Comparison of ENCODE assay signal across 29 mouse cellular contexts in genomic region chrX:108862632-108863031, GRCm38 (mm10). TPM values are rescaled to one million over a fixed set of nuclear protein-coding genes. Genes with fewer than 3 reads are reported as not detected.
DNase-seq lines count a peak whose midpoint lies in the region; ATAC-seq and TF ChIP-seq lines count a peak whose summit lies in the region.
"Had no signal": no experiment of that assay in that cellular context is flagged by ENCODE, and none has a peak within 500 bp of the region (broad histone marks: within the 10 kb centered on the region; RNA-seq: fewer than 3 reads in every experiment).

No protein-coding gene starts in this region.

- H3K4me3 ChIP-seq in hindbrain, postnatal 0 days (ENCODE audit: low read length), result no peak overlapping the region
- H3K4me3 ChIP-seq in hindbrain, embryonic 13.5 days, result no peak overlapping the region
- H3K4me3 ChIP-seq in midbrain, embryonic 14.5 days (replicated peaks; ENCODE audit: low read depth, low read length), result no peak overlapping the region
- H3K4me3 ChIP-seq in midbrain, embryonic 11.5 days (ENCODE audit: low read depth, low read length), result no peak overlapping the region
- H3K4me3 ChIP-seq: kidney, embryonic 15.5 days; limb, embryonic 12.5 days; lung, embryonic 15.5 days; midbrain, embryonic 10.5 days; stomach, embryonic 15.5 days had no signal

- H3K9me3 ChIP-seq in hindbrain, postnatal 0 days (ENCODE audit: low read length), result no peaks in the 10 kb centered on the region
- no peaks in the 10 kb centered on the region for H3K9me3 ChIP-seq in hindbrain, embryonic 13.5 days
- H3K9me3 ChIP-seq in midbrain, embryonic 14.5 days (ENCODE audit: control insufficient read depth, low read length), result no peaks in the 10 kb centered on the region
- H3K9me3 ChIP-seq in midbrain, embryonic 11.5 days (ENCODE audit: control insufficient read depth, low read length), result no peaks in the 10 kb centered on the region
- H3K9me3 ChIP-seq: kidney, embryonic 15.5 days; limb, embryonic 12.5 days; lung, embryonic 15.5 days; midbrain, embryonic 10.5 days; stomach, embryonic 15.5 days had no signal

- no peak overlapping the region for H3K27ac ChIP-seq in hindbrain, postnatal 0 days
- H3K27ac ChIP-seq in hindbrain, embryonic 13.5 days, result no peak overlapping the region
- no peak overlapping the region for H3K27ac ChIP-seq in midbrain, embryonic 14.5 days (replicated peaks; ENCODE audit: low read depth, low read length)
- H3K27ac ChIP-seq in midbrain, embryonic 11.5 days (ENCODE audit: low read depth, low read length), result no peak overlapping the region
- H3K27ac ChIP-seq: hindbrain, embryonic 14.5 days; kidney, embryonic 15.5 days; limb, embryonic 12.5 days; lung, embryonic 15.5 days; midbrain, embryonic 10.5 days; stomach, embryonic 15.5 days had no signal

- no peaks in the 10 kb centered on the region for H3K27me3 ChIP-seq in hindbrain, postnatal 0 days (ENCODE audit: insufficient read depth, low read length)
- H3K27me3 ChIP-seq in hindbrain, embryonic 13.5 days, result no peaks in the 10 kb centered on the region
- H3K27me3 ChIP-seq in midbrain, embryonic 14.5 days (ENCODE audit: control insufficient read depth, insufficient read depth, low read length), result no peaks in the 10 kb centered on the region
- no peaks in the 10 kb centered on the region for H3K27me3 ChIP-seq in midbrain, embryonic 11.5 days (ENCODE audit: control insufficient read depth, insufficient read depth, low read length)
- H3K27me3 ChIP-seq: CH12.LX; kidney, embryonic 15.5 days; limb, embryonic 12.5 days; lung, embryonic 15.5 days; stomach, embryonic 15.5 days had no signal

- peak; percentile 11; the same call in 1 of the 2 replicates for TF ChIP-seq CTCF in hindbrain, postnatal 0 days (IDR thresholded peaks at IDR 0.05; ENCODE audit: low read depth)

- H3K4me1 ChIP-seq in hindbrain, postnatal 0 days (ENCODE audit: insufficient read depth, low read length), result no peaks in the 10 kb centered on the region
- no peaks in the 10 kb centered on the region for H3K4me1 ChIP-seq in hindbrain, embryonic 13.5 days (replicated peaks)
- no peaks in the 10 kb centered on the region for H3K4me1 ChIP-seq in midbrain, embryonic 14.5 days (ENCODE audit: control insufficient read depth, insufficient read depth, low read length)
- no peaks in the 10 kb centered on the region for H3K4me1 ChIP-seq in midbrain, embryonic 11.5 days (ENCODE audit: control insufficient read depth, insufficient read depth, low read length)
- H3K4me1 ChIP-seq: kidney, embryonic 15.5 days; limb, embryonic 12.5 days; lung, embryonic 15.5 days; midbrain, embryonic 10.5 days; stomach, embryonic 15.5 days had no signal

- 70% methylated on average over 4 of the region's 4 CpGs for WGBS in hindbrain, postnatal 0 days
- WGBS in hindbrain, embryonic 13.5 days, result 81% methylated on average over 4 of the region's 4 CpGs
- WGBS in midbrain, embryonic 14.5 days, result 82% methylated on average over 4 of the region's 4 CpGs
- 83% methylated on average over 4 of the region's 4 CpGs for WGBS in midbrain, embryonic 11.5 days

- DNase-seq in hindbrain, postnatal 0 days (ENCODE audit: low spot score), result peak; percentile 3
- peak; percentile 0 for DNase-seq in midbrain, embryonic 14.5 days
- DNase-seq in midbrain, embryonic 11.5 days (ENCODE audit: low spot score, missing footprints), result no peak
- peak; percentile 2 for DNase-seq in adipocyte (ENCODE audit: low spot score)
- peak; percentile 4 for DNase-seq in telencephalon, adult 2 months (ENCODE audit: low read depth, low spot score)
- DNase-seq in adrenal gland, postnatal 4 days (ENCODE audit: low spot score in 2 of 2), result no peak
- DNase-seq: adrenal gland, postnatal 14 days; cerebellum, adult 8-10 months; cerebellum, postnatal 25 days; gastrocnemius, postnatal 10 days; heart, postnatal 4 days; kidney, adult 11 months; kidney, postnatal 36 days; layer of hippocampus, postnatal 36 days; thymus, adult 18-20 months; thymus, postnatal 36 days had no signal

- ATAC-seq in hindbrain, postnatal 0 days, result no peak
- no peak for ATAC-seq in hindbrain, embryonic 13.5 days (ENCODE audit: low FRiP score)
- ATAC-seq in midbrain, embryonic 14.5 days (ENCODE audit: low FRiP score, low TSS enrichment), result no peak
- ATAC-seq in midbrain, embryonic 11.5 days (ENCODE audit: low FRiP score), result no peak
- ATAC-seq: forebrain, embryonic 14.5 days; inflammation-experienced regulatory T-cells, adult 6 months; Patski had no signal

- H3K9ac ChIP-seq in hindbrain, postnatal 0 days (replicated peaks; ENCODE audit: low read length), result no peak overlapping the region
- H3K9ac ChIP-seq in hindbrain, embryonic 13.5 days, result no peak overlapping the region
- H3K9ac ChIP-seq in midbrain, embryonic 14.5 days (replicated peaks; ENCODE audit: low read length), result no peak overlapping the region
- H3K9ac ChIP-seq in midbrain, embryonic 11.5 days (ENCODE audit: low read length), result no peak overlapping the region
- H3K9ac ChIP-seq: hindbrain, embryonic 14.5 days; kidney, embryonic 15.5 days; limb, embryonic 12.5 days; lung, embryonic 15.5 days; stomach, embryonic 15.5 days had no signal

- H3K36me3 ChIP-seq in hindbrain, postnatal 0 days (ENCODE audit: insufficient read depth, low read length), result no peaks in the 10 kb centered on the region
- no peaks in the 10 kb centered on the region for H3K36me3 ChIP-seq in hindbrain, embryonic 13.5 days
- no peaks in the 10 kb centered on the region for H3K36me3 ChIP-seq in midbrain, embryonic 14.5 days (ENCODE audit: control insufficient read depth, insufficient read depth, low read length)
- no peaks in the 10 kb centered on the region for H3K36me3 ChIP-seq in midbrain, embryonic 11.5 days (ENCODE audit: control insufficient read depth, insufficient read depth, low read length)
- H3K36me3 ChIP-seq: kidney, embryonic 15.5 days; limb, embryonic 12.5 days; lung, embryonic 15.5 days; midbrain, embryonic 10.5 days; stomach, embryonic 15.5 days had no signal

- H3K4me2 ChIP-seq in hindbrain, postnatal 0 days (ENCODE audit: low read depth, low read length), result no peak overlapping the region
- H3K4me2 ChIP-seq in hindbrain, embryonic 13.5 days, result no peak overlapping the region
- no peak overlapping the region for H3K4me2 ChIP-seq in midbrain, embryonic 14.5 days (ENCODE audit: low read length)
- H3K4me2 ChIP-seq in midbrain, embryonic 11.5 days, result no peak overlapping the region
- H3K4me2 ChIP-seq: heart, embryonic 11.5 days; hindbrain, embryonic 14.5 days; kidney, embryonic 15.5 days; limb, embryonic 12.5 days; liver, embryonic 11.5 days; lung, embryonic 15.5 days; stomach, embryonic 15.5 days had no signal

RNA-seq across cellular contexts. Expression of gene Brwd3, which starts 28.5 kb away (rescaled TPM):
- 5.0 and 5.3 TPM in 2 replicates for total RNA-seq in hindbrain, postnatal 0 days (2014; rRNA removed)
- polyA plus RNA-seq in hindbrain, postnatal 0 days (2015; fragmentation: Nextera tagmentation; extraction: Ambion mirVana), result 2.9 and 3.4 TPM in 2 replicates
- polyA plus RNA-seq in hindbrain, embryonic 13.5 days (2015; fragmentation: Nextera tagmentation; extraction: Ambion mirVana), result 3.5 and 4.5 TPM in 2 replicates
- 4.6 and 5.9 TPM in 2 replicates for polyA plus RNA-seq in midbrain, embryonic 14.5 days (2014; fragmentation: Nextera tagmentation; extraction: Ambion mirVana)
- 4.8 and 4.9 TPM in 2 replicates for polyA plus RNA-seq in midbrain, embryonic 11.5 days (2014; fragmentation: Nextera tagmentation; extraction: Ambion mirVana)
- 10 to 100 TPM; 14.2 to 14.8 TPM for total RNA-seq in adrenal gland, postnatal 4 days (2021)

Comparison
In these comparisons a context has a peak if more than half of its experiments do, and no peak if none do; other contexts are left out.
1. DNase-seq: peak in hindbrain, postnatal 0 days (single experiment), midbrain, embryonic 14.5 days (single experiment), adipocyte (single experiment) and telencephalon, adult 2 months (single experiment); none in midbrain, embryonic 11.5 days (single experiment) and adrenal gland, postnatal 4 days (0 of 2).